Mouse (Mus musculus) myocyte (in vitro differentiated cells): Measurements from ENCODE around the gene Fos.

ENCODE experiments used
- MAX ChIP-seq: IDR thresholded peaks from one replicate; pipeline ENCODE4 v1.6.1; 2011; ENCODE audit warnings: low read depth, mild to moderate bottlenecking, control low read depth
- USF1 ChIP-seq: IDR thresholded peaks from one replicate; pipeline ENCODE4 v1.6.1; 2011; ENCODE audit warnings: low read depth, mild to moderate bottlenecking, control low read depth, moderate library complexity

- TF ChIP-seq USF1 = no peak
- TF ChIP-seq MAX = no peak
These were observed 36.4 kb upstream of the Fos start for GRCm38 (mm10) chr12:85437172-85437876.
